Mouse (Mus musculus): ENCODE results near the gene Mthfsd.

- no peak for TF ChIP-seq POLR2A (IDR thresholded peaks at IDR 0.05; ENCODE audit: borderline replicate concordance, extremely low read depth, insufficient read depth, insufficient read length, poor library complexity, severe bottlenecking)
- TF ChIP-seq CTCF (IDR thresholded peaks at IDR 0.05; ENCODE audit: borderline replicate concordance, extremely low read depth, insufficient read depth, insufficient read length), result no peak
Measured at GRCm38 (mm10) chr8:121079201-121079600, 29.0 kb downstream of the Mthfsd start.

All from brain, embryonic 14.5 days (tissue).